Mouse (Mus musculus): ENCODE results near the gene Dppa5a.
"Not testable (repeated sequence)": the region's sequence is repeated elsewhere in the genome, so short reads cannot be mapped to it uniquely, and the experiment has no call there.

The Dppa5a gene

DNA sequence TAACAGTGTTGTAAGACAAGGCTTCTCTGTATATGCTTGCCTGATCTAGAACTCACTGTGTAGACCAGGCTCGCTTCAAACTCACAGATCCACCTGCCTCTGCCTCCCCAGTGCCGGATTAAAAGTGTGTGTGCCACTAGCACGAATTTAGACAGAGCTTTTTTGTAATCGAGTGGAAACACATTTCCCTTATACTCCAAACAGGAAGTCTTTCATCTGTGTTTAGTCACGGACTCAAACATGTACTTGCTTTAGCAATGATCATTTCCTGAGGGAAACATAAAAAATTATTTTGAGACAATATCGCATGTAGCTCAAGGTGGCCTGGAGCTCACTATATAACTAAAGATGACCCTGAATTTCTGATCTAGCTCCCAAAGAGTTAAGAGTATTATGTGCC, 4.6 kb downstream of the Dppa5a start:
- no peak for DNase-seq

DNA sequence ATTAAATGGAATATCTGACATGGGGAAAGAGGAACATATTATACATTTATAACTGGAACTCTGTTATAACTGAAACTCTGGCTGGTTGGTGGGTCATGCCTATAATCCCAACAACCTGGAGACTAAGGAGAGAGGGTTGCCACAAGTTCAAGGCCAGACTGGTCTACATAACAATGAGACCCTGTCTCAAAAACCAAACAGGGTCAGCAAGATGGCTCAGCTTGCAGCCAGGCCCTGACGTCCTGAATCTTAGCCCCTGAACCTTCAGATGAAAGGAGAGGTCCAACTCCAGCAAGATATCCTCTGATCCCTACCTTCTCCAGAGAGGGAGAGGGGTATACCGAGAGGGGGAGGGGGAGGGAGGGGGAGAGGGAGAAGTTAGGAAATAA, 7.5 kb downstream of the Dppa5a start:
- no peak for DNase-seq

DNA sequence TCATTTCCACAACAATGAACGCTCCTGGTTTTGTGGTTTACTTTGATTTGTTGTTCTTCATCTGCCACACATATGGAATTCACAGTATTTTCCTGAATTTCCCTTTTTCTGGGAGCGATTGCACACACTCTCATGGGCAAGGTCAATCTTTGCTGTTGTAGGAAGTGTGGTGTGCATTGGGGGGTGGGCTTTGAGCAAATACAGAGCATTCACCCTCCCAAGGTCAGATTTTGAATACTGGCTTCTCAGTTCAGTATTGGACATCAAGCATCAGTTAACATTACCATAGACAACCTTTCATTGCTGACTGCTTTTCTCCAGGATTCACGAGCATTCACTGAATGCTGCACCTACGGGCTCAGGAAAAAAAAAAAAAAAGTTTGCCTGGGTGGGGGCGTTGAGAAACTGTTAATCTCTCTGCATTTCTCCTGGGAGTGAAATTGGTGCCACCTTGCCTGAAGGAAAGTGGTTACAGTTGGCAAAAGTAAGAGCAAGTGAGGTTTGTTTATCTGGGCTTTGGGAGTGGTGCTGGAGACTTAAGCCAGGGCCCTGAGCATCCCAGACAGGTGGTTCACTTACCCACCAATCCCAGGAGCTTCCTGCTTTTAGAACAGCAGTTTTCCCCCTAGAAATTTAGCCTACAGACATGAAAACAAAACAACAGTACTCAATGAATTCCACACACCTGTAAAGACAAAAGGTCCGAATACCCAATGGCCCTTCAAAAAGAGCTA, 8.1 kb downstream of the Dppa5a start:
- no peak for DNase-seq

DNA sequence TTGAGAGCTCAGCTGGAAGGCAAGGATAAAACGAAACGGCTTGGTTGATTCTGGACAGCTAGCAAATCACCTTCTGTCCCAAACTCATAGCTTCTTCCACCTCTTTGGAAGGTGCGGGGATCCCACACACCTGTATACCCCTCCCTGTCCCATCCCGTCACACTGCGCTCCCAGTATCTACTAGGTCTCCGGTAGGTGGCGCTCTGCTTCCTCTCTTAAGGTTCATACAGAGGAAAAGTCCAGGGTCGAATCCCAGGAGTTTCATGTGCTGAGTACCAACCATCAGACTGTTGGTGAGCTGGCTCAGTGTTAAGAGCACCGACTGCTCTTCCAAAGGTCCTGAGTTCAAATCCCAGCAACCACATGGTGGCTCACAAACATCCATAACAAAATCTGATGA, 9.9 kb downstream of the Dppa5a start:
- DNase-seq, result peak; percentile 24 to 67

DNA sequence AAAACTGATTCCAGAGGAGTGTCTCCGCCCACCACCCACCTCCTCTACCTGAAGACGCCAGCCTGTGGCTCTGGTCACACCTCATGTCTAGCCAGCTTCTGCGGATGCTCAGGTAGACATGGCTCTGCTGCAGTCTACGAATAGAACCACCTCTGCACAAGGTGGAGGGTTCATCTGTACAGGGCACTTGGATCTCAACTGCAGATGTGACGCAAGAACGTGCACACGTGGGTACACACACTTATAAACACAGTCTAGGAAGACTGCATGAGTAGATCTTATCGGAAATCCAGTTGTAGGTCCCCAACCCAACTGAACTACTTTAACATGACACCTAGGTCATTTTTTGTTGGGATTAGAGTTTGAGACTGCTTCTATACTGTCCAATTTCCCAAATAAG, 12.4 kb downstream of the Dppa5a start, which contains the start of gene Gsta2:
Gene Gsta2 (minus strand): TSS at position 178 of the 400 bp plus-strand sequence.
- DNase-seq, result no peak

DNA sequence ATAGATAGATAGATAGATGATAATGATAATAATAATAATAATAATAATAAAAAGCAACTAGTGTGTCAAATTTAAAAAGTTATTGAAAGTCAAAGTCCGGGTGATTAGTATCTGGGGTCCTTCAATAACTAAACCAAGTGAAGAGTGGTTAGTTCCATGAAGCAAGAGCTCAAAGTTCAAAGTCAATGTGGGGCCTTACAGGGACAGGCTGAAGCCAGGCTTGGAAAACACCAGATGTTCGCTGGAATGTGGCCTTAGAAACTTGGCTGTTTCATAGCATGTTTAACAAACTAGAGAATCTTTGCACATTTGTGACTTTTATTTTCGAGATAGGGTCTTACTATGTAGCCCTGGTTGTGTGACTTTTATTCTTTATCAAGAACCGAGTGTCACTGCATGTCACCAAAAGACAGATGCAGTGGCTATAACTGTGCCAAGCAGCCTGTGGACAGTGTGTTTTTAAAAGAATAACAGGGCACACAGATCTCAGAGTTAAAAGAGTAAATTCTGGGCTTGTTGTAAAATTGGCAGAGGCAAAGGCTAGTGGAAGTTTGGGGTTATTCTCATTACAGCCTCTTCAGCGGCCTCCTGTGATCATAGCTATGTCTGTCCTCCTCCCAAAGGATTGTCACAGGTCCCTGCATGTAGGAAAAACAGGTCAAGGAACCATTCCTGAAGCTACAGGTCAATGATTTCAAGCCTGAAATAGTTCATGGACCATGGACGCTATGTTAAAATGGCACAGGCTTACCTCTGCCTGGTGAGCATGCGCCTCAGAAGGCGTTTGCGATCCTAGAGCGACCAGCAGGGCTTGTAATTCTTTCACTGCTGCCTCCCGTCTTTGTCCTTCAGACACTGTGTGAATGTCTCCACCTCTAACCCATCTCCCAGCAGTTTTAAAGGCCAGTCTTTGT, 13.1 kb downstream of the Dppa5a start:
- DNase-seq, result no peak

DNA sequence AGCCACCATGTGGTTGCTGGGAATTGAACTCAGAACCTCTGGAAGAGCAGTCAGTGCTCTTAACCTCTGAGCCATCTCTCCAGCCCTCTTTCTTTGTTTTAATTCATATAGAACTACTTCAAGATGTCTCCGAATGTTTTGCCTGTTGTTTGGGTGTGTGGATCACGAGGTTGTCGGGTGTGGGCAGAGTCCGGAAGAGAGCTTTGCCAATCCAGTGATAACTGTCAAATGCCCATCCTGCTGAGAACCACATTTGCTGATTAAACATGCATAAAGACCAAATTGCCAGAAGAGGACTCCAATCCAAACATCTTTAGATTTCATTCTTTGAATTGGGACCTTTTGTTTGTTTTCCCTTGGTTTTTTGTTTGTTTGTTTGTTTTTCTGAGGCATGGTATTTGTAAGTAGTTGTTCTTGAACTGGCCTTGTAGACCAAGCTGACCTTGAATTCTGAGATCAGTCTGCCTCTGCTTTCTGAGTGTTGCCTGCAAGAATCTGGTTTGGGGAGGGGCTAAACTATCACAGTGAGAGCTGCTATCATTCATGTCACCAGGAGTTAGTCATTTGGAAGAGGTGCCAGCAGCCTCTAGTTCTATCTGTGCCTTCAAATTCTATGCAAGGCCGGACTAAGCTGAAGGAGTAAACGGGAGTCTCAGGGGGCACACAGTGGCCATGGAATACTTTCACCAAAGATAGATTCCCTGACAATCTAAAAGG, 16.3 kb downstream of the Dppa5a start:
- DNase-seq, result no peak

DNA sequence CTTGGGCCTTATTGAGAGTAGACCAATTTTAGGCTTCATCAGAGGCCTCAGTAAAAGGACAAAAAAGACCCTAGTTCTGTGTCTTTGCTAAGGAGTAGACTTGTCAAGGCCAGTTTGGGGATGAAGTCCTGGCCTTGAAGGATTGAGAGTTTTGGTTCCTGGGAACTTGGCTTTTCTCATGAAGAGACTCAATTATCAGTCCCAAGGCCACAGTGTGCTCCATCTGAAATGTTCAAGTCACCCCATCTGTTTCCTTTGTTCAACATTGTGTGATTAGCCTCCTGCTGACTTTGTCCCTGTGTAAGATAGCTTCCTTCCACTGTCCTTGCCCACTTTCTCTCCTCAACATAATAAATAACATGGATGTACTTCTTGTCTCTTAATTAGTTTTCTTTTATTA, 18.0 kb downstream of the Dppa5a start:
- DNase-seq, result not testable (repeated sequence)

DNA sequence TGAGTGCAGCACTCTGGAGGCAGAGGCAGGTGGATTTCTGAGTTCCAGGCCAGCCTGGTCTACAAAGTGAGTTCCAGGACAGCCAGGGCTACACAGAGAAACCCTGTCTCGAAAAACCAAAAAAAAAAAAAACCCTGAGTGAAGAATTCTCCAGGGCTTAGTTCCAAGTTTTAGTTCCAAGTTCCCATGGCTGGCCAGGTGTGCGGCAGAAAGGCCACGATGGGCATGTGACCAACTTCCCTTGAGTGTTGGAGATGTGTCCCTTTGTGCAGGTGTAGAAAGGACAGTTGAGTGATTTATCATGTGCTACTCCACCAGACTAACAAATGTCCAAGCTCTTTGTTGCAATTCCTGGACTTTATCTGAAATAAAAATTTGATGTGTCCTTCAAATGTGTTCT, 18.8 kb downstream of the Dppa5a start:
- DNase-seq, result not testable (repeated sequence)

DNA sequence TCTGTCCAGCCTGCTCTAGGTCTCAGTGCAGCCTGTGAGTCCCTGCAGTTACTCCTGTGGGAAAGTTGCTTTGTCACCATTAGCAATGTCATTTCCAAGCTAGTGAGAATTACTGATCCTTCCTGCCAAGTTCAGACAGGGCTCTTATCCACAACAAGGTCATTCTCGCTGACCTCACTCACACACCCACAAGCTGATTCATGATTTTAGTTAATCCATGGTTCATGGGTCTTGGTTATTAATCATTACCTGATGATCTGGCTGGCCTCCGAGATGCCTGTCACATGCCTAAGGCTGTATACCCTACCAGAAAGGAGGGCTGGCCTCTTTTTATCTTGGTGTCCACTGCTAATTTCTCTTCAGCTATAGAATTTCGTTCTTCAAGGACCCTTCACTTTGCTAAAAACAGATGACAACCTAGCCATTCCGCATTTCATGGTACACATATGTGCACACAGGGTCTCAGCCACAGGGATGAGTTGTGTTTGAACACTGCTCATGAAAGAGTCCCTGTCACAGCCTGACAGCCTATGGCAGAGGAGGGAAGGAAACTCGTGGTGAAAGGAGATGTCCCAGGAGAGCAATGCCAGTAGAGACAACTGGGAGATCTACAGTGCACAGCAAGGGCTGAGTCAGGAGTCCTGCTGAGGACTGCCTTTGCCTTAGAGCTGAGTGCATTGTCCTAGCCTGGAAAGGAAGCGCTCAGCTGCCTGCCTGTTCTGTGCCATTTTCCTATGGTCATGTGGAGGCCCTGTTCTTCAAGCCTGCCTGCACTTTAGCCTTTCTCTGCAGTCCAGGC, 19.6 kb downstream of the Dppa5a start:
- DNase-seq, result not testable (repeated sequence)

DNA sequence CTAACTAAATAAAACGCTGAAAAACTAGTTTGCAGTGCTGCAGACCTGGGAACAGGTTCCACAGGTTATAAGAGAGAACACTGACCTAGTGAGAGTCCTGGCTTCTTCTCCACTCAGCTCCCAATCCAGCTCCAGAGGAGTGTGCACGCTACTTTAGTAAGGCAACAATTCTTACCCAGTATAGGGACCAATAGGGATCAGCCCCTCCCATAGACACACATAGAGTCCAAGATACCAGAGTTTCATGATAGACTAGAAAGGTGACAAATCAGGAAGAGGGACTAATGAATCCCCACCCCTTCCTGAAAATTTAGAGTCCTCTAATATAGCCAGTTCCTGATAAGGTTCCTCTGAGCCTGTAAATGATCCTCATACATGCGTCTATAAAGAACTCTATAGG, 21.0 kb downstream of the Dppa5a start:
- no peak for DNase-seq

DNA sequence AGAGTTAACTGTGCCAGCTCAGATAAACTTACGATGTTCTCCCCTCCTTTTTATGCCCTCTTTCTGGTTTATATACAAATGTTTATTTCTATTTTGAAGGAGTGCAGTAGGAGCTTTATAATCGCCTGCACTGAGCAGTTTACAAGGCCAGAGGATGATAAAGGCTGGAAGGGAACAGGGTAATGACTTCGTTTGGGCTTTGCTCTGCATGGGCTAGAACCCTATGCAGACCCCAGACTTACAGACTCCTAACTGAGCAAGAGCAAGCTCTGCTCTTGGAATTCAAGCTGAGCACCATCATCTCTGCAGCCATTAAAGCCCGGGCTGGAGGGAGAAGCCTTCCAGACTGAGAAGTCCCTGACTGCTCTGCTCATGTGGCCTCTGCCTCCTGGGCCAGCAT, 22.7 kb downstream of the Dppa5a start:
- not testable (repeated sequence) for DNase-seq

DNA sequence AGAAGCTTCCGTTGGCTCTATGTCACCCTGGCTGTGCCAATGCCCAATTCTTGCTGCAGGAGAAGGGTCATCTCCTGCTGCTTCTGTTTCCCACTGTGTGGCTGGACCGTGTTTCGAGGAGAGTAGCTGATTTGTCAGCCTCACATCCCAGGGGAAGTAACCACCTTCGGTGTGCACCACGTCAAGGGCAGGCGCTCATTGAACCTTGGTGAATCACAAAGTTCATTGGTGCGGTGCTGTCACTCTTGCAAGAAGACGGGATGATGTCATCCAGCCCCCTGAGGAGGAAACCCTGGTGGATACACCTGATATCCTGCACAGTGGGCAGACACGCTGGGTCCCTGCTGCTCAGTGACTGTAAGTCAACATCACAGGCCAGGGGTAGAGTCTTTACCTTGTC, 24.9 kb downstream of the Dppa5a start:
- DNase-seq, result not testable (repeated sequence)

DNA sequence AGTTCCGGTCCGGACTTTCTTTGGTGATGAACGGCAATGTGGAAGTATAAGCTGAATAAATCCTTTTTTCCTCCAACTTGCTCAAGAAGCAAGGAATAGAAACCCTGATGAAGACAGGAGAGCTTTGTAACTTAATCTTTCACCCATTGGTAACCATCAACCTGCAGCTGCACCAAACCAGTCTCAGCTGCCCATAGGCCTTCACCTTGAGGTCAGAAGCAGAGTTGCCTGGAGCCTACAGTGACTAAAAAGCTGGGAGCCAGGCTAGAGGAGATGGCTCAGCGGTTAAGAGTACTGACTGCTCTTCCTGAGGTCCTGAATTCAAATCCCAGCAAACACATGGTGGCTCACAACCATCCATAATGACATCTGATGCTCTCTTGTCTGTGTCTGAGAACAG, 25.5 kb downstream of the Dppa5a start:
- not testable (repeated sequence) for DNase-seq

DNA sequence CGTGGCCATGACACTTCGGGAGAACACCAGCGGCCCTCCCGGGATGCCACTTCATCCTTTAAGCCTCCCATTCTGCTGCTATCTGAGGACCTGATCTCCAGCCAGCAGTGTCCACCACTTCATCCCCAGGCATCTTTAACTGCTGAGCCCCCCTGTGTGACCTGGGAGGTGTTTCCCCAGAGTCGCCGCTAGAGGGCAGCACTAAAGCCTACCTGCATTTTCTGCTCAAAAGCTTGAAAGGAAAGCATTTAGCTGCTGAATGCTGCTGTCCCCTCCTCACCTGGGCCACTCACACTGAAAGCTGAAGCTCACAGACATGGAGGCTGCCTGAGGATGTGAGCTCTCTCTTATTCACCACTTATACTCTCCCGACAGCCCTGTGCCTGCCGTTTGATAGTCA, 27.7 kb downstream of the Dppa5a start:
- DNase-seq, result peak in 1 of 2 experiments; percentile 38

DNA sequence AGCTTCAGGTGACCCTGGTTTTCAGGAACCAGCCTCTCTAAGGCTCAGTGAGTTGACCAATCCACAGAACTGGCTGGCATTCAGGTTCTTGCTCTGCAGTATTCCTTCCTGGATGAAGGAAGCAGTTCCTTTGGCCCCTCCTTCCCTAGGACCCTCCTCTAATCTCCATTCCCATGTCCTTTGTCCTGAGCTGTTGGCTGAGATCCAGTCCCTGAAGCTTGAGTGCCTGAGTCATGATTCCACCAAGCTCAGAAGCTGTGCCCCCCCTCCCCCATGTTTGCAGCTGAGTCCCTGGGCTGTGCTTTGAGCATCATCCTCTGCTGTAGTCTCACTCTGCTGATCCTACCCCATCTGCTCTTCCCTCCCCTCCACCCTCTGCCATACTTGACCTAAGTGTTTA, 30.9 kb downstream of the Dppa5a start:
- DNase-seq, result not testable (repeated sequence)

DNA sequence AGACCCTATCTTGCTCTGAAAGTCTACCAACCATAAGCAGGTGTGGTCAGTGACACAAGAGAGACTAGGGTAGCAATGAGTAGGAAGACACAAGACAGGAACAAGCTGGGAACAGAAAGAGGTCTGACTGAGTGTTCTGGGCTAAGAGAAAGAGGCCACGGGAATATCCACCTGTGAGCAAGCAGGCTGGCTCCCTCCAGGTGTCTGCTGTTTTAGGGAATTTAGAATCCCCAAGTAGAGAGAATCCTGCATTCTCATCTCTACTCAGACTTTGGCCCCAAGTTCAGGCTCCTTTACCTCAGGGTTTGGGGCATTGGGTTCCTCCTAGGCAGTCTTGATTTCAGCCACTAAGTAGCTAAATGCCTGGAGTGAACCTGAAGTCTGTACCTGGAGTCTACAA, 40.7 kb downstream of the Dppa5a start, which contains the start of gene Omt2b:
Gene Omt2b (plus strand): TSS at position 301 of the 400 bp plus-strand sequence.
- DNase-seq, result not testable (repeated sequence)

DNA sequence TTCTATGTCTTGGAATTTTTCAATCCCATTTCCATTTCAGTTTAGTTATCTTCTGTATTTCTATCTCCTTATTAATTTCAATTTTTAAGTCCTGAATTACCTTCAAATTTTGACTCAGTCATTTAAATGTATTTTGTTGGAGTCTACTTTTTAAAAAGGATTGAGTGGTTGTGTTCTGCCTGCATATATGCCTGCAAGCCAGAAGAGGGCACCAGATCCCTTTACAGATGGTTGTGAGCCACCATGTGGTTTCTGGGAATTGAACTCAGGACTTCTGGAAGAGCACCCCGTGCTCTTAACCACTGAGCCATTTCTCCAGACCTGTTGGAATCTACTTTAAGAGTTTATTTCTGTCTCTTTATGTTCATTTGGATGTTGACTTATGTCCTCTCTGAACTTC, 48.5 kb downstream of the Dppa5a start:
- DNase-seq, result no peak

Data from spleen, adult 18-20 months (tissue).